8 mouse cellular contexts compared by ENCODE assay signal in the genomic region with DNA sequence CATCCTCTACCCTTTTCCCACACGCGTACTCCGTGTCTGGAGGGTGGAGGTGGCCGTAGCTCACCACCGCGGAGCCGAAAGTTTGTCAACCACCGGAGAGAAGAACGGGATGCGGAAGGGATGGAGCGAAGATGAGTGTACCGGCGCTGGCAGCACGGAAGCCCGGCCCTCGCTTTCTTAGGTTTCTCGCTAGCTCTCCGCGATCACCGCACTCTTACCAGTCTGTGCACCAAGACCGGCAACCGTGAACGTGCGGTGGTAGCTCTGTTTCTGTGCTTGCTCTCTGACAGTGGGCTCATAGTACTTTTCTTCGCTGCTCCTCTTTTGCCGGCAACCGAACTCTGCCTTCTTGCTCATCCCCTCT. TPM values are rescaled to one million over a fixed set of nuclear protein-coding genes. Genes with fewer than 3 reads are reported as not detected.
A peak's percentile ranks its signal among the peaks of the same experiment; 100 is the strongest.
DNase-seq lines count a peak whose midpoint lies in the region; ATAC-seq and TF ChIP-seq lines count a peak whose summit lies in the region.

No protein-coding gene starts in this region.

- H3K27me3 ChIP-seq in cerebellum, adult 2 months (ENCODE audit: control insufficient read depth, insufficient read depth, low read length), result no peaks in the 10 kb centered on the region
- no peaks in the 10 kb centered on the region for H3K27me3 ChIP-seq in limb, embryonic 13.5 days
- H3K27me3 ChIP-seq in stomach, embryonic 14.5 days (ENCODE audit: control insufficient read depth, insufficient read depth, low read length), result no peaks in the 10 kb centered on the region

- under 1% methylated on average over 27 of the region's 27 CpGs for WGBS in cerebellum, adult 2 months
- WGBS in limb, embryonic 13.5 days, result under 1% methylated on average over 27 of the region's 27 CpGs
- WGBS in stomach, embryonic 14.5 days, result 1% methylated on average over 27 of the region's 27 CpGs

- peak overlapping the region; percentile 83 for H3K4me2 ChIP-seq in limb, embryonic 13.5 days (replicated peaks)
- H3K4me2 ChIP-seq in stomach, embryonic 14.5 days (replicated peaks; ENCODE audit: low read depth, low read length), result peak overlapping the region; percentile 78

- H3K4me3 ChIP-seq in cerebellum, adult 2 months (replicated peaks; ENCODE audit: insufficient read depth, low read depth, low read length), result peak overlapping the region; percentile 79
- peak overlapping the region; percentile 85 for H3K4me3 ChIP-seq in limb, embryonic 13.5 days
- H3K4me3 ChIP-seq in stomach, embryonic 14.5 days (ENCODE audit: low read depth, low read length), result peak overlapping the region; percentile 88

- peak overlapping the region; percentile 3; the same call in 1 of the 2 replicates for H3K27ac ChIP-seq in cerebellum, adult 2 months (ENCODE audit: insufficient read depth, low read length)
- H3K27ac ChIP-seq in limb, embryonic 13.5 days, result peak overlapping the region; percentile 40; the same call in 1 of the 2 replicates
- peak overlapping the region; percentile 7; the same call in 1 of the 2 replicates for H3K27ac ChIP-seq in stomach, embryonic 14.5 days (ENCODE audit: low read length)

- no peak for DNase-seq in cerebellum, adult 2 months
- DNase-seq in cerebellum, adult 11 months, result no peak
- peak; percentile 11 for DNase-seq in retina, adult 2 months (ENCODE audit: low read depth, low spot score)
- no peak for DNase-seq in retina, postnatal 1 day
- no peak for DNase-seq in layer of hippocampus, postnatal 14 days (ENCODE audit: low spot score in 2 of 2)
- DNase-seq in cerebellum, adult 18-20 months, result no peak

- H3K36me3 ChIP-seq in limb, embryonic 13.5 days, result no peaks in the 10 kb centered on the region
- H3K36me3 ChIP-seq in stomach, embryonic 14.5 days (ENCODE audit: control insufficient read depth, insufficient read depth, low read length), result no peaks in the 10 kb centered on the region

- H3K9me3 ChIP-seq in limb, embryonic 13.5 days, result no peaks in the 10 kb centered on the region
- no peaks in the 10 kb centered on the region for H3K9me3 ChIP-seq in stomach, embryonic 14.5 days (ENCODE audit: control insufficient read depth, low read depth, low read length)

- ATAC-seq in limb, embryonic 13.5 days (ENCODE audit: low FRiP score, low read depth), result no peak; the same call in 1 of the 2 replicates
- peak; percentile 23 for ATAC-seq in stomach, embryonic 14.5 days (ENCODE audit: insufficient number of reproducible peaks, insufficient read depth, low FRiP score, low read depth)

- peak overlapping the region; percentile 88 for H3K9ac ChIP-seq in limb, embryonic 13.5 days
- peak overlapping the region; percentile 80 for H3K9ac ChIP-seq in stomach, embryonic 14.5 days (replicated peaks; ENCODE audit: low read depth, low read length)

- no peak for TF ChIP-seq CTCF in cerebellum, adult 2 months (IDR thresholded peaks at IDR 0.05; ENCODE audit: borderline replicate concordance, insufficient read depth, low read depth, low read length)

- TF ChIP-seq POLR2A in cerebellum, adult 2 months (IDR thresholded peaks at IDR 0.05; ENCODE audit: borderline replicate concordance, insufficient read depth, low read length), result peak; percentile 5; the same call in 1 of the 2 replicates

- H3K4me1 ChIP-seq in cerebellum, adult 2 months (ENCODE audit: control insufficient read depth, insufficient read depth, low read length), result peaks cover 4% of the 10 kb centered on the region; the same call in 1 of the 2 replicates
- peaks cover 28% of the 10 kb centered on the region for H3K4me1 ChIP-seq in limb, embryonic 13.5 days
- H3K4me1 ChIP-seq in stomach, embryonic 14.5 days (ENCODE audit: control insufficient read depth, insufficient read depth, low read length), result peaks cover 20% of the 10 kb centered on the region; the same call in 1 of the 2 replicates

RNA-seq across cellular contexts. Expression of a gene that starts 0.5 kb away (rescaled TPM):
- polyA plus RNA-seq in cerebellum, adult 2 months (2012; rRNA removed), result 16.6 and 17.1 TPM in 2 replicates
- 43.8 and 43.9 TPM in 2 replicates for polyA plus RNA-seq in limb, embryonic 13.5 days (2015; fragmentation: Nextera tagmentation; extraction: Ambion mirVana)
- polyA plus RNA-seq in stomach, embryonic 14.5 days (2014; fragmentation: Nextera tagmentation; extraction: Ambion mirVana), result 57.5 and 66.6 TPM in 2 replicates
- total RNA-seq in layer of hippocampus, postnatal 14 days (2021), result 10 to 100 TPM; 19.3 to 21.8 TPM

RNA-seq across cellular contexts. Expression of a gene that starts 10.5 kb away (rescaled TPM):
- 0.06 and 0.11 TPM in 2 replicates for polyA plus RNA-seq in cerebellum, adult 2 months (2012; rRNA removed)
- polyA plus RNA-seq in limb, embryonic 13.5 days (2015; fragmentation: Nextera tagmentation; extraction: Ambion mirVana), result 0.64 and 0.93 TPM in 2 replicates
- 0.11 and 0.23 TPM in 2 replicates for polyA plus RNA-seq in stomach, embryonic 14.5 days (2014; fragmentation: Nextera tagmentation; extraction: Ambion mirVana)
- total RNA-seq in layer of hippocampus, postnatal 14 days (2021), result under 1 TPM; 0.12 to 0.21 TPM
